In genomic region chr11:105469091-105469507, GRCm38 (mm10) we compare ENCODE assay signal across 17 mouse cellular contexts. TPM values are rescaled to one million over a fixed set of nuclear protein-coding genes. Genes with fewer than 3 reads are reported as not detected.
A peak's percentile ranks its signal among the peaks of the same experiment; 100 is the strongest.
DNase-seq lines count a peak whose midpoint lies in the region; ATAC-seq and TF ChIP-seq lines count a peak whose summit lies in the region.
"Had no signal": no experiment of that assay in that cellular context is flagged by ENCODE, and none has a peak within 500 bp of the region (broad histone marks: within the 10 kb centered on the region; RNA-seq: fewer than 3 reads in every experiment).

No protein-coding gene starts in this region.

- H3K4me2 ChIP-seq in hindbrain, postnatal 0 days (ENCODE audit: low read depth, low read length): no peak overlapping the region
- H3K4me2 ChIP-seq in hindbrain, embryonic 16.5 days (ENCODE audit: low read length): no peak overlapping the region
- no peak overlapping the region for H3K4me2 ChIP-seq in heart, embryonic 15.5 days
- H3K4me2 ChIP-seq: hindbrain, embryonic 15.5 days had no signal

- H3K9me3 ChIP-seq in hindbrain, postnatal 0 days (ENCODE audit: low read length): no peaks in the 10 kb centered on the region
- H3K9me3 ChIP-seq in hindbrain, embryonic 16.5 days (ENCODE audit: control insufficient read depth, low read length): no peaks in the 10 kb centered on the region
- H3K9me3 ChIP-seq in heart, embryonic 15.5 days (replicated peaks): no peaks in the 10 kb centered on the region
- H3K9me3 ChIP-seq: hindbrain, embryonic 15.5 days had no signal

- peak; percentile 28 for TF ChIP-seq CTCF in hindbrain, postnatal 0 days (IDR thresholded peaks at IDR 0.05; ENCODE audit: low read depth)

- peak; percentile 32 for DNase-seq in hindbrain, postnatal 0 days (ENCODE audit: low spot score)
- DNase-seq in ovary, postnatal 36 days (ENCODE audit: low spot score): peak; percentile 44
- no peak for DNase-seq in ovary, postnatal 10 days (ENCODE audit: low spot score)
- no peak for DNase-seq in MN1 (ENCODE audit: low spot score)
- DNase-seq: cerebellum, adult 18-20 months; kidney, postnatal 10 days; left cerebral cortex, postnatal 4 days; right cerebral cortex, postnatal 25 days had no signal

- no peak overlapping the region for H3K27ac ChIP-seq in hindbrain, postnatal 0 days
- H3K27ac ChIP-seq in hindbrain, embryonic 16.5 days (ENCODE audit: low read depth, low read length): no peak overlapping the region
- peak overlapping the region; percentile 64 for H3K27ac ChIP-seq in heart, embryonic 15.5 days
- H3K27ac ChIP-seq: hindbrain, embryonic 15.5 days had no signal

- H3K4me3 ChIP-seq in hindbrain, postnatal 0 days (ENCODE audit: low read length): no peak overlapping the region
- no peak overlapping the region for H3K4me3 ChIP-seq in hindbrain, embryonic 16.5 days (ENCODE audit: low read length)
- H3K4me3 ChIP-seq in heart, embryonic 15.5 days: no peak overlapping the region
- H3K4me3 ChIP-seq: hindbrain, embryonic 15.5 days had no signal

- peak; percentile 55 for ATAC-seq in hindbrain, postnatal 0 days
- ATAC-seq in hindbrain, embryonic 16.5 days: no peak
- ATAC-seq in heart, embryonic 15.5 days (replicated peaks; ENCODE audit: insufficient number of reproducible peaks, insufficient read depth, low FRiP score, low read depth): peak; percentile 38; the same call in 1 of the 2 replicates
- ATAC-seq in megakaryocyte progenitor cell, adult 5-6 weeks (replicated peaks; ENCODE audit: poor library complexity): peak; percentile 38
- no peak for ATAC-seq in frontal cortex, adult (ENCODE audit: low TSS enrichment)

- H3K9ac ChIP-seq in hindbrain, postnatal 0 days (replicated peaks; ENCODE audit: low read length): no peak overlapping the region
- H3K9ac ChIP-seq in hindbrain, embryonic 16.5 days (ENCODE audit: low read depth, low read length): no peak overlapping the region
- H3K9ac ChIP-seq in heart, embryonic 15.5 days: no peak overlapping the region
- H3K9ac ChIP-seq: hindbrain, embryonic 15.5 days had no signal

- no peaks in the 10 kb centered on the region for H3K27me3 ChIP-seq in hindbrain, postnatal 0 days (ENCODE audit: insufficient read depth, low read length)
- H3K27me3 ChIP-seq in hindbrain, embryonic 16.5 days (replicated peaks; ENCODE audit: control insufficient read depth, insufficient read depth, low read length): no peaks in the 10 kb centered on the region
- H3K27me3 ChIP-seq in heart, embryonic 15.5 days: no peaks in the 10 kb centered on the region
- H3K27me3 ChIP-seq: CH12.LX; hindbrain, embryonic 15.5 days had no signal

- H3K36me3 ChIP-seq in hindbrain, postnatal 0 days (ENCODE audit: insufficient read depth, low read length): no peaks in the 10 kb centered on the region
- H3K36me3 ChIP-seq in hindbrain, embryonic 16.5 days (ENCODE audit: control insufficient read depth, insufficient read depth, low read length): no peaks in the 10 kb centered on the region
- no peaks in the 10 kb centered on the region for H3K36me3 ChIP-seq in heart, embryonic 15.5 days
- H3K36me3 ChIP-seq: hindbrain, embryonic 15.5 days had no signal

- WGBS in hindbrain, postnatal 0 days: 49% methylated on average over 8 of the region's 8 CpGs
- WGBS in hindbrain, embryonic 16.5 days: 60% methylated on average over 8 of the region's 8 CpGs
- WGBS in heart, embryonic 15.5 days: 52% methylated on average over 8 of the region's 8 CpGs

- peaks cover 11% of the 10 kb centered on the region for H3K4me1 ChIP-seq in hindbrain, postnatal 0 days (ENCODE audit: insufficient read depth, low read length)
- no peaks in the 10 kb centered on the region; the same call in 1 of the 2 replicates for H3K4me1 ChIP-seq in hindbrain, embryonic 16.5 days (ENCODE audit: control insufficient read depth, insufficient read depth, low read depth, low read length)
- peaks cover 53% of the 10 kb centered on the region for H3K4me1 ChIP-seq in heart, embryonic 15.5 days (replicated peaks)

RNA-seq across cellular contexts. Expression of gene March10, which starts 12.6 kb away (rescaled TPM):
- total RNA-seq in hindbrain, postnatal 0 days (2014; rRNA removed): 0.52 and 1.2 TPM in 2 replicates
- 0.52 and 0.58 TPM in 2 replicates for polyA plus RNA-seq in hindbrain, postnatal 0 days (2015; fragmentation: Nextera tagmentation; extraction: Ambion mirVana)
- polyA plus RNA-seq in hindbrain, embryonic 16.5 days (2015; fragmentation: Nextera tagmentation; extraction: Ambion mirVana): 0.38 and 0.72 TPM in 2 replicates
- polyA plus RNA-seq in heart, embryonic 15.5 days (2015; fragmentation: Nextera tagmentation; extraction: Ambion mirVana): 0.16 TPM in 1 of 2 replicates, not detected in the other
- total RNA-seq in megakaryocyte progenitor cell, adult 5-6 weeks (2015): not detected in 2 replicates
- total RNA-seq in megakaryocyte progenitor cell, adult 5-6 weeks (2017): not detected in 2 replicates
- total RNA-seq: CH12.LX had no signal
- polyA plus RNA-seq: liver, embryonic 16.5 days; neural tube, embryonic 11.5 days; stomach, embryonic 14.5 days had no signal

Comparison
In these comparisons a context has a peak if more than half of its experiments do, and no peak if none do; other contexts are left out.
1. ATAC-seq: peak in hindbrain, postnatal 0 days (single experiment), heart, embryonic 15.5 days (single experiment) and megakaryocyte progenitor cell, adult 5-6 weeks (single experiment); none in hindbrain, embryonic 16.5 days (single experiment) and frontal cortex, adult (single experiment).
2. DNase-seq: peak in hindbrain, postnatal 0 days (single experiment) and ovary, postnatal 36 days (single experiment); none in ovary, postnatal 10 days (single experiment) and MN1 (single experiment).